Mouse (Mus musculus) embryonic fibroblast, embryonic 13.5 days (primary cell): ENCODE results near the gene Rora.

Experiments
- CTCF ChIP-seq: IDR thresholded peaks from 2 replicates; pipeline ENCODE4 v1.5.1; 2011; ENCODE audit warnings: mild to moderate bottlenecking, control low read depth, low read length, moderate library complexity, borderline replicate concordance; ENCODE audit not compliant: insufficient read depth
- POLR2A ChIP-seq: IDR thresholded peaks from 2 replicates; pipeline ENCODE4 v1.6.1; 2011; ENCODE audit warnings: low read depth, mild to moderate bottlenecking, control low read depth, low read length, moderate library complexity

- TF ChIP-seq POLR2A (no peak), CTCF (no peak)
Observed at GRCm38 (mm10) chr9:69084086-69084719, 430.6 kb downstream of the Rora start.
